Mouse (Mus musculus) mesoderm, embryonic 11.5 days (tissue): ENCODE measurements around the gene Gm28553.
"Not testable (repeated sequence)": the region's sequence is repeated elsewhere in the genome, so short reads cannot be mapped to it uniquely, and the experiment has no call there.

Source experiments
- DNase-seq: peaks from one replicate; pipeline ENCODE4 v3.0.0-alpha.2; 2012; ENCODE audit warnings: low read depth, low spot score

The Gm28553 gene

DNA sequence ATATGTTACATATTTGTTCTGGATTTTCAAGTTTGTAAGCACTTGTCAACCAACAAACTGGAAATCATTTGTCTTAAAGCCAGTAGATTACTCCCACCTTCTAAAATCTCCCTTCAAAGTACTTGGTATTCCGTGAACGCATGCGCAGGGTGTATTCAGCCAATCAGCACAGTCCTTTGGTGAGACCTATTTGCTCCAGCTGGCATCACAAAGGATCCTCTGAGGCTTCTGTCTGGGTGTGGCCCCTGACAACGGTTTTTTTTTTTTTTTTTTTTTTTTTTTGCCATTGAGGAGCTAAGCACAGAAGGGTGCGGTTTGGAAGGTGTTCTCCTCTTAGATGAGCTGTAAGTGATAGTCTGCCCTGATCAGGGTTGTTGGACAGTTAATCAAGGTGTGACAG lies at the start of gene Gm28553:
Gene Gm28553 (plus strand): TSS at position 301 of the 400 bp plus-strand sequence.
- not testable (repeated sequence) for DNase-seq
